Mouse (Mus musculus): ENCODE measurements around the gene Tom1. TPM values are rescaled to one million over a fixed set of nuclear protein-coding genes. Genes with fewer than 3 reads are reported as not detected.

Tom1 gene
- polyA plus RNA-seq, 1 experiment from 2014 or later = 30.1 TPM

DNA sequence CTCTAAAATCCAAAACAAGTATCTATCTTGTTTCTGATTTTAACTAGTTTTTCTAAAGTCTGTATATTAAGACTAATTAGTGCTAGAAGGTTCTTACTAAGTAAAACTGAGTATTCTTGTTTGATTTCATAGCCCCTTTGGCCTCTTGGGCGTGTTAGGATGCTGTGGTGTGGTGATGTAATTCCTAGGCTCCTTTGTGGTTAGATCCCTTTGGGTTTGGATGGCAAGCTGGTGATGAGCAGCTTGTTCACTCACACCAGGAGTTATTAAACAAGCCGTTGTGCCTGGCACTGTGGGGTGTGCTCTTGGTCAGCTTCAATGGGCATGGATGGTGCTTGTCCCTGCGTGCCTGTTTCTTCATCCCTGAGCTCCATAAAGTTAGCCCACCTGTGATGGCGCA lies 19.8 kb downstream of the Tom1 start:
- no peak overlapping the region for H3K4me2 ChIP-seq (ENCODE audit: low read depth, severe bottlenecking)
- ATAC-seq (ENCODE audit: insufficient number of reproducible peaks, low FRiP score, low TSS enrichment, low read depth) (no peak), DNase-seq (ENCODE audit: low spot score) (no peak)
- H3K9me3 ChIP-seq (ENCODE audit: control insufficient read depth, low read length) = no peaks in the 10 kb centered on the region
- no peak overlapping the region for H3K4me3 ChIP-seq (ENCODE audit: low read depth, low read length)
- H3K27me3 ChIP-seq (ENCODE audit: control insufficient read depth, insufficient read depth, low read length) = no peaks in the 10 kb centered on the region
- 84% methylated on average over 4 of the region's 4 CpGs for WGBS
- H3K27ac ChIP-seq (replicated peaks; ENCODE audit: low read depth, low read length) = no peak overlapping the region
- H3K36me3 ChIP-seq (ENCODE audit: control insufficient read depth, insufficient read depth, low read length) = no peaks in the 10 kb centered on the region
- H3K9ac ChIP-seq (ENCODE audit: low read length) = no peak overlapping the region
- H3K4me1 ChIP-seq (ENCODE audit: control insufficient read depth, insufficient read depth, low read length) = no peaks in the 10 kb centered on the region

DNA sequence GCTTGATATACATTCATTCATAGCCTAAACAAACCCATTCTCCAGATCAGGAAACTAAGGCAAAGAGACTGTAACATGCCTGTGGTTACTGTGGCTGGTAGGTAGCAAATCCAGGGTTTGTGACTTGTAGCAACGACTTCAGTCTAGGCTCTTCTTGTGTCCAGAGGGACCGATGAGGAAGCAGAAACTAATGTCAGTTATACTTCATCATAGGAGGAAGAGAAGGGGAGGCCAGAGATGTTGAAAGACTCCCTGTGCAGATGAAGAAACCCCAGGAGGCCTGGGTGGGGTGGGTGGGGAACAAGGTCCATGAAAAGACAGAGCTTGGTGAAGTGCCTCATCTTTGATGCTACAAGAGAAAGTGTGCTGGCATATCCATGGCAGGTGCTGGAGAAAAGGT lies 22.2 kb downstream of the Tom1 start:
- H3K27ac ChIP-seq (replicated peaks; ENCODE audit: low read depth, low read length) = no peak overlapping the region
- no peaks in the 10 kb centered on the region for H3K9me3 ChIP-seq (ENCODE audit: control insufficient read depth, low read length)
- DNase-seq (ENCODE audit: low spot score) = no peak
- H3K36me3 ChIP-seq (ENCODE audit: control insufficient read depth, insufficient read depth, low read length) = no peaks in the 10 kb centered on the region
- H3K9ac ChIP-seq (ENCODE audit: low read length) = no peak overlapping the region
- WGBS = 94% methylated on average over 2 of the region's 2 CpGs
- no peak overlapping the region for H3K4me2 ChIP-seq (ENCODE audit: low read depth, severe bottlenecking)
- no peak for ATAC-seq (ENCODE audit: insufficient number of reproducible peaks, low FRiP score, low TSS enrichment, low read depth)
- no peaks in the 10 kb centered on the region for H3K27me3 ChIP-seq (ENCODE audit: control insufficient read depth, insufficient read depth, low read length)
- H3K4me3 ChIP-seq (ENCODE audit: low read depth, low read length) = no peak overlapping the region
- H3K4me1 ChIP-seq (ENCODE audit: control insufficient read depth, insufficient read depth, low read length) = no peaks in the 10 kb centered on the region

DNA sequence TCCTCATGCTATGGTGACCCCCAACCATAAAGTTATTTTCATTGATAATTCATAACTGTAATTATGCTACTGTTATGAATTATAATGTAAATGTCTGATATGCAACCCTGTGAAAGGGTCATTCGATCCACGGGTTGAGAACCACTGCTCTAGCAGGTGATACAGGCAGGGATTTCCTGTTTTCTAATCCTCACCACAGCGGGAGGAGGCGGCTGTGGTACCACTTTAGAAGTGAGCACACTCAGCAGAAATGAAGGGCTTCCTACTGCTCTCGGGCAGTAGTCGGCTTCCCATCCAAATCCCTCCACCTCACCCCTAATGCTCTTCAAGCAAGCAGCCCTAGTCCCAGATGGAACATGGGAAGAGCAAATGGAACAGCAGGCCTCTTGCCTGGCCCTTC lies 26.5 kb downstream of the Tom1 start:
- Histone ChIP-seq H3K4me2 (ENCODE audit: low read depth, severe bottlenecking) (no peak overlapping the region), H3K9me3 (ENCODE audit: control insufficient read depth, low read length) (no peaks in the 10 kb centered on the region), H3K27me3 (ENCODE audit: control insufficient read depth, insufficient read depth, low read length) (no peaks in the 10 kb centered on the region), H3K9ac (ENCODE audit: low read length) (no peak overlapping the region), H3K4me1 (ENCODE audit: control insufficient read depth, insufficient read depth, low read length) (no peaks in the 10 kb centered on the region), H3K4me3 (ENCODE audit: low read depth, low read length) (no peak overlapping the region), H3K36me3 (ENCODE audit: control insufficient read depth, insufficient read depth, low read length) (no peaks in the 10 kb centered on the region), H3K27ac (replicated peaks; ENCODE audit: low read depth, low read length) (no peak overlapping the region)
- no peak for ATAC-seq (ENCODE audit: insufficient number of reproducible peaks, low FRiP score, low TSS enrichment, low read depth)
- DNase-seq (ENCODE audit: low spot score) = no peak
- WGBS = 78% methylated on average over 6 of the region's 6 CpGs

DNA sequence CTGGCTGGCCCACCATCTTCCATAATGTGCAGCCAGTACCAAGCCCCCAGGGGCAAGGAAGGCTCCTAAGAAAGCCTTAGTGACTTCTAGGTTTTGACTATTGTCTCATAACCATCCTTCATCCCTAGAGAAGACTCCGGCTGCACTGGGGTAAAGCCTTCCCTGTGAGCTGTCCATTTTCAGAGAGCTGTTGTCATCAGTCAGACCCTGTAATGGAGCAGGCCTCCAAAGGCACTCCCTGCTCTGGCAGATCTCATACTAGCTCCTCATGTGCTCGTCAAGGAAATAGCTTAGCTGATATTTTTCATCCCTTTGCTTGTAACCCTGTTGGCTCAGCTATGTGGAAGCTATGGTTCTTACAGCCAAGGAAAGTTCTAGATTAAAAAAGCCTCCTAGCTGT lies 27.3 kb downstream of the Tom1 start:
- H3K4me1 ChIP-seq (ENCODE audit: control insufficient read depth, insufficient read depth, low read length) = no peaks in the 10 kb centered on the region
- no peak overlapping the region for H3K9ac ChIP-seq (ENCODE audit: low read length)
- no peaks in the 10 kb centered on the region for H3K27me3 ChIP-seq (ENCODE audit: control insufficient read depth, insufficient read depth, low read length)
- no peaks in the 10 kb centered on the region for H3K36me3 ChIP-seq (ENCODE audit: control insufficient read depth, insufficient read depth, low read length)
- no peak overlapping the region for H3K4me2 ChIP-seq (ENCODE audit: low read depth, severe bottlenecking)
- 83% methylated on average over 2 of the region's 2 CpGs for WGBS
- no peak overlapping the region for H3K4me3 ChIP-seq (ENCODE audit: low read depth, low read length)
- ATAC-seq (ENCODE audit: insufficient number of reproducible peaks, low FRiP score, low TSS enrichment, low read depth) = no peak
- H3K27ac ChIP-seq (replicated peaks; ENCODE audit: low read depth, low read length) = no peak overlapping the region
- DNase-seq (ENCODE audit: low spot score) = no peak
- H3K9me3 ChIP-seq (ENCODE audit: control insufficient read depth, low read length) = no peaks in the 10 kb centered on the region

- no peak overlapping the region for H3K4me3 ChIP-seq (ENCODE audit: low read depth, low read length)
- H3K27me3 ChIP-seq (ENCODE audit: control insufficient read depth, insufficient read depth, low read length) = no peaks in the 10 kb centered on the region
- no peak overlapping the region for H3K9ac ChIP-seq (ENCODE audit: low read length)
- no peak for ATAC-seq (ENCODE audit: insufficient number of reproducible peaks, low FRiP score, low TSS enrichment, low read depth)
- no peaks in the 10 kb centered on the region for H3K4me1 ChIP-seq (ENCODE audit: control insufficient read depth, insufficient read depth, low read length)
- no peaks in the 10 kb centered on the region for H3K36me3 ChIP-seq (ENCODE audit: control insufficient read depth, insufficient read depth, low read length)
- 83% methylated on average over 3 of the region's 3 CpGs for WGBS
- H3K4me2 ChIP-seq (ENCODE audit: low read depth, severe bottlenecking) = no peak overlapping the region
- H3K9me3 ChIP-seq (ENCODE audit: control insufficient read depth, low read length) = no peaks in the 10 kb centered on the region
- no peak for DNase-seq (ENCODE audit: low spot score)
- H3K27ac ChIP-seq (replicated peaks; ENCODE audit: low read depth, low read length) = no peak overlapping the region
Measured at GRCm38 (mm10) chr8:75063290-75063689, 29.8 kb downstream of the Tom1 start.

DNA sequence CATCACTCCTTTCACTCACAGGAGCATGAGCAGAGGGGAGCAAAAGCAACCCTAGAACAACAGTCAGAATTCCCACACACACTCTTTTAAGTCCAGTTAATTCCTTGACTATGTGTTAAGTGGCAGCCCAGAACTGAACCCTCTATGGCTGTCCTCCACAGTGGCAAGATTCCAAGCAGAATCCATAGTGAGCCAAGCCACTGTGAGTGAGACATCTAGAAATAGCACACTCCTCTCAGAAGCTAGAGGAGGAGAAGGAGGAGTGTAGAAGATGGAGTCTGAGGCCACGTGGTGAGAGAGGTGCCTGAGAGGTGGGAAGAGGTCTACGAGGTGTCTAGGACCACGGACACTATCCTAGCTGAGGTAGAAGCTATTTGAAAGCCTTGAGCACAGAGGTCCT lies 31.3 kb downstream of the Tom1 start:
- H3K27me3 ChIP-seq (ENCODE audit: control insufficient read depth, insufficient read depth, low read length) = no peaks in the 10 kb centered on the region
- ATAC-seq (ENCODE audit: insufficient number of reproducible peaks, low FRiP score, low TSS enrichment, low read depth) (no peak), DNase-seq (ENCODE audit: low spot score) (no peak)
- H3K4me2 ChIP-seq (ENCODE audit: low read depth, severe bottlenecking) = no peak overlapping the region
- WGBS = 91% methylated on average over 3 of the region's 3 CpGs
- H3K9me3 ChIP-seq (ENCODE audit: control insufficient read depth, low read length) = no peaks in the 10 kb centered on the region
- no peak overlapping the region for H3K9ac ChIP-seq (ENCODE audit: low read length)
- H3K4me3 ChIP-seq (ENCODE audit: low read depth, low read length) = no peak overlapping the region
- H3K27ac ChIP-seq (replicated peaks; ENCODE audit: low read depth, low read length) = no peak overlapping the region
- no peaks in the 10 kb centered on the region for H3K4me1 ChIP-seq (ENCODE audit: control insufficient read depth, insufficient read depth, low read length)
- no peaks in the 10 kb centered on the region for H3K36me3 ChIP-seq (ENCODE audit: control insufficient read depth, insufficient read depth, low read length)

GRCm38 (mm10) chr8:75067287-75067686 lies 33.8 kb downstream of the Tom1 start:
- Histone ChIP-seq H3K27me3 (ENCODE audit: control insufficient read depth, insufficient read depth, low read length) (no peaks in the 10 kb centered on the region), H3K4me1 (ENCODE audit: control insufficient read depth, insufficient read depth, low read length) (no peaks in the 10 kb centered on the region), H3K9ac (ENCODE audit: low read length) (no peak overlapping the region), H3K9me3 (ENCODE audit: control insufficient read depth, low read length) (no peaks in the 10 kb centered on the region), H3K36me3 (ENCODE audit: control insufficient read depth, insufficient read depth, low read length) (no peaks in the 10 kb centered on the region), H3K4me2 (ENCODE audit: low read depth, severe bottlenecking) (no peak overlapping the region), H3K4me3 (ENCODE audit: low read depth, low read length) (no peak overlapping the region), H3K27ac (replicated peaks; ENCODE audit: low read depth, low read length) (no peak overlapping the region)
- ATAC-seq (ENCODE audit: insufficient number of reproducible peaks, low FRiP score, low TSS enrichment, low read depth) = no peak
- 86% methylated on average over 6 of the region's 6 CpGs for WGBS
- no peak for DNase-seq (ENCODE audit: low spot score)

DNA sequence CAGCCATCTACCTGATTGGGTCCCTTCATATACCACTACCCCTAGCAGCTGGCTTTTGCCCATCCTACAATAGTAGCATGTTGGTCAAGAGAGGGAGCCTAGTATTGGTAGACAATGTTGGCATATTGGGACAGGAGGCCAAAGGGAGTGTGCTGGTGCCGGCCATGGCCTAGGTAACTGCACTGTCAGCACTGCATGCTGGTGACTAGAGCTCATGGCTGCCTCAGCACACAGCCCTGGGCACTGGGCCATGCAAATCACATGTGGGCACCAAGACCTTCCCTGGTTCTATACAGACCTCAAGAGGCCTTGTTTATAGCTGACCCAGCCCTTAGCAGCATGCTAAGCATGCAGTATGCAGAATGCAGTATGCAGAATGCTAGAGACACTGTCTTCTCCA lies 36.8 kb downstream of the Tom1 start:
- Histone ChIP-seq H3K4me1 (ENCODE audit: control insufficient read depth, insufficient read depth, low read length) (no peaks in the 10 kb centered on the region), H3K27ac (replicated peaks; ENCODE audit: low read depth, low read length) (no peak overlapping the region), H3K4me3 (ENCODE audit: low read depth, low read length) (no peak overlapping the region), H3K4me2 (ENCODE audit: low read depth, severe bottlenecking) (no peak overlapping the region), H3K9me3 (ENCODE audit: control insufficient read depth, low read length) (no peaks in the 10 kb centered on the region), H3K36me3 (ENCODE audit: control insufficient read depth, insufficient read depth, low read length) (no peaks in the 10 kb centered on the region), H3K27me3 (ENCODE audit: control insufficient read depth, insufficient read depth, low read length) (no peaks in the 10 kb centered on the region), H3K9ac (ENCODE audit: low read length) (no peak overlapping the region)
- no peak for ATAC-seq (ENCODE audit: insufficient number of reproducible peaks, low FRiP score, low TSS enrichment, low read depth)
- 83% methylated on average over 1 of the region's 1 CpGs for WGBS
- no peak for DNase-seq (ENCODE audit: low spot score)

GRCm38 (mm10) chr8:75071627-75072346 lies 38.3 kb downstream of the Tom1 start:
- ATAC-seq (ENCODE audit: insufficient number of reproducible peaks, low FRiP score, low TSS enrichment, low read depth) (peak; percentile 78), DNase-seq (ENCODE audit: low spot score) (peak; percentile 86)
- Histone ChIP-seq H3K27me3 (ENCODE audit: control insufficient read depth, insufficient read depth, low read length) (no peaks in the 10 kb centered on the region), H3K9me3 (ENCODE audit: control insufficient read depth, low read length) (no peaks in the 10 kb centered on the region), H3K9ac (ENCODE audit: low read length) (no peak overlapping the region), H3K4me1 (ENCODE audit: control insufficient read depth, insufficient read depth, low read length) (no peaks in the 10 kb centered on the region), H3K27ac (replicated peaks; ENCODE audit: low read depth, low read length) (no peak overlapping the region), H3K4me2 (ENCODE audit: low read depth, severe bottlenecking) (no peak overlapping the region), H3K36me3 (ENCODE audit: control insufficient read depth, insufficient read depth, low read length) (no peaks in the 10 kb centered on the region), H3K4me3 (ENCODE audit: low read depth, low read length) (no peak overlapping the region)
- WGBS = 27% methylated on average over 4 of the region's 4 CpGs
